Mouse (Mus musculus) stomach, postnatal 0 days (tissue): ENCODE results near the gene Mgmt.

Source experiments
- CTCF ChIP-seq: IDR thresholded peaks from 2 replicates; pipeline ENCODE4 v1.5.1; 2016; ENCODE audit warnings: antibody characterized with exemption, low read depth, mild to moderate bottlenecking, moderate library complexity
- EP300 ChIP-seq: optimal IDR thresholded peaks from 2 replicates; pipeline ENCODE3; 2016; ENCODE audit warnings: antibody characterized with exemption

DNA sequence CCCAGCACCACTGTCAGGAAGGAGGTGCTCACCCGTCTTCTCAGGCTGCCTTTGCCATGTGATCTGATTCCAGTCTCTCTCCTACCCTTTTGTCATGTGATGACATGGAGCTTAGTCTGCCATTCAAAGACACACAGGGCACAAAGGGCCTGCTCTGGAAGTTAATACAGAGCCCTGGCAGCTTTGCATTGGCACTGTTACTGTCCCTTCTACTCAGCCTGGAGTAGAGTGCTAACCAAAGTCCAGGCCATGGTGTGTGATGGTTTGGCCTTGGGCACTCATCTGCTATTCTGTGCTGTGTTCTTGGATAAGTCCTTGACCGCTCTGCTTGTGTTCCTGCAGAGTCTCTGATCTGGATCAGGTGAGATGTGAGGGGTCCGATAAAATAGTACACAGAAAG is 36.0 kb downstream of the Mgmt start:
- no peak for TF ChIP-seq EP300
- no peak for TF ChIP-seq CTCF
